Mouse (Mus musculus) cortical plate, adult 2 months (tissue): ENCODE results near the gene Fbxl19.

ENCODE experiments used
- CTCF ChIP-seq: fragments of 200-500 bp; IDR thresholded peaks from 2 replicates; pipeline ENCODE4 v1.5.1; 2011; ENCODE audit warnings: mild to moderate bottlenecking, control low read depth, low read length; ENCODE audit not compliant: insufficient read depth; ENCODE audit errors: extremely low read depth
- POLR2A ChIP-seq: fragments of 200-500 bp; IDR thresholded peaks from 2 replicates; pipeline ENCODE4 v1.6.1; 2011; ENCODE audit warnings: mild to moderate bottlenecking, low read length, control low read depth; ENCODE audit not compliant: insufficient read depth; ENCODE audit errors: extremely low read depth

DNA sequence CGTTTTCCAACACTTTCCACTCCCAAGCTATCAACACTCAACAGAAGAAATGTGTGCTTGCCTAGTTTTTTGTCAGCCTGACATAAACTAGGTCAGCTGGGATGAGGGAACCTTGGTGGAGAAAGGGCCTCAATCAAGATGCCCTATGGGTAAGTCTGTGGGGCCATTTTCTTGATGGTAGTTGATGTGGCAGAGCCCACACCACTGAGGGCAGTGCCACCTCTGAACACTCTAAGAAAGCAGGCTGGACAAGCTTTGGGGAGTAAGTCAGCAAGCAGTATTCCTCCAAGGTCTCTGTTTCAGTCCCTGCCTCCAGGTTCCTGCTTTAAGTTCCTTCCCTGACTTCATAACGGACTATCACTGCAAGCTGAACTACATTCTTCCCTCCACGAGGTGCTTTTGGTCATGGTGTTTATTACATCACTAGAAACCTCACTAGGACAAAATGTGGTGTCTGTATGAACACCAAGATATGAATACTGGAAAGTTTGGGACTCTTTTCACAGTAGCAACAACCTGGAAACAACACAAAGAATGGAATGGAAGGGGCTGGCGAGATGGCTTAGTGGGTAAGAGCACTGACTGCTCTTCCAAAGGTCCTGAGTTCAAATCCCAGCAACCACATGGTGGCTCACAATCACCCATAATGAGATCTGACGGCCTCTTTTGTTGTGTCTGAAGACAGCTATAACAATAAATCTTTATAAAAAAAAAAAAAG, 34.9 kb upstream of the Fbxl19 start:
- TF ChIP-seq POLR2A, result no peak
- TF ChIP-seq CTCF, result no peak
